Mouse (Mus musculus): ENCODE results near the gene C5ar1. TPM values are rescaled to one million over a fixed set of nuclear protein-coding genes. Genes with fewer than 3 reads are reported as not detected.

C5ar1 gene
- total and polyA plus RNA-seq, 2 experiments from 2014 or later: 1.4 TPM

- no peak for ATAC-seq (ENCODE audit: low FRiP score)
Measured at GRCm38 (mm10) chr7:16245958-16246357, 13.4 kb downstream of the C5ar1 start.

GRCm38 (mm10) chr7:16244067-16244466 lies 15.3 kb downstream of the C5ar1 start, which contains the start of gene C5ar2:
C5ar2 (minus strand) TSS chr7:16244154.
- no peak within 1 kb of the TSS for H3K9ac ChIP-seq (replicated peaks; ENCODE audit: low read length, poor library complexity, severe bottlenecking)
- H3K27ac ChIP-seq (ENCODE audit: low read depth, low read length): no peak within 1 kb of the TSS
- no peak for ATAC-seq (ENCODE audit: low FRiP score)
- no peak within 1 kb of the TSS for H3K4me2 ChIP-seq (ENCODE audit: low read depth, low read length, poor library complexity, severe bottlenecking)
- H3K9me3 ChIP-seq (ENCODE audit: low read length): no peaks in the 10 kb centered on the region
- no peaks in the 10 kb centered on the region for H3K36me3 ChIP-seq (ENCODE audit: insufficient read depth, low read length)
- H3K4me1 ChIP-seq (ENCODE audit: insufficient read depth, low read length): no peaks in the 10 kb centered on the region
- no peaks in the 10 kb centered on the region for H3K27me3 ChIP-seq (ENCODE audit: insufficient read depth, low read length)
- H3K4me3 ChIP-seq (ENCODE audit: low read depth, low read length): no peak within 1 kb of the TSS
- TF ChIP-seq CTCF (IDR thresholded peaks at IDR 0.05): no peak
- WGBS: 73% methylated on average over 5 of the region's 5 CpGs
- no peak for DNase-seq (ENCODE audit: low spot score)

More at GRCm38 (mm10) chr7:16245958-16246357, 13.4 kb downstream of the C5ar1 start:
- H3K4me2 ChIP-seq (ENCODE audit: low read depth, low read length, poor library complexity, severe bottlenecking): no peak overlapping the region
- no peak overlapping the region for H3K4me3 ChIP-seq (ENCODE audit: low read depth, low read length)
- WGBS: 45% methylated on average over 1 of the region's 4 CpGs
- TF ChIP-seq CTCF (IDR thresholded peaks at IDR 0.05): no peak
- H3K27me3 ChIP-seq (ENCODE audit: insufficient read depth, low read length): no peaks in the 10 kb centered on the region
- H3K27ac ChIP-seq (ENCODE audit: low read depth, low read length): no peak overlapping the region
- H3K36me3 ChIP-seq (ENCODE audit: insufficient read depth, low read length): no peaks in the 10 kb centered on the region
- DNase-seq (ENCODE audit: low spot score): no peak
- no peaks in the 10 kb centered on the region for H3K4me1 ChIP-seq (ENCODE audit: insufficient read depth, low read length)
- H3K9ac ChIP-seq (replicated peaks; ENCODE audit: low read length, poor library complexity, severe bottlenecking): no peak overlapping the region
- H3K9me3 ChIP-seq (ENCODE audit: low read length): no peaks in the 10 kb centered on the region

DNA sequence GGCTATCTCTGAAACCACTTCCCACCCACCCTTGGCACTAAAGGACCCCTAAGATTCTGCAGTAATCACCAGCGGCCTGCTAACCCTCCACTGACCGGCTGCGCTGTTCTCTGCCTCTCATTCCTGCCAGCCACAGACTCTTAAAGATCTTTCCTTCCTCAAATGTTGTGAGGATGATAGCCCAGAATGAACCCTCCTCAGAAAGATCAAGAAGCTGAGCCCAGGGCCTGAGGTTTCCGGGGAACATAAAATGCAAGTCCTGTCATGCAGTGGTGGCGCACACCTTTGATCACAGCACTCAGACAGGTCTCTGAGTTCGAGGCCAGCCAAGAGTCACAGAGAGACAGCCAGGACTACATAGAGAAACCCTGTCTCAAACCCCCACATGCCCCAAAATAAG lies 17.1 kb downstream of the C5ar1 start:
- DNase-seq (ENCODE audit: low spot score) (no peak), ATAC-seq (ENCODE audit: low FRiP score) (no peak)
- Histone ChIP-seq H3K4me2 (ENCODE audit: low read depth, low read length, poor library complexity, severe bottlenecking) (no peak overlapping the region), H3K9ac (replicated peaks; ENCODE audit: low read length, poor library complexity, severe bottlenecking) (no peak overlapping the region), H3K27ac (ENCODE audit: low read depth, low read length) (no peak overlapping the region), H3K4me3 (ENCODE audit: low read depth, low read length) (no peak overlapping the region), H3K36me3 (ENCODE audit: insufficient read depth, low read length) (no peaks in the 10 kb centered on the region), H3K27me3 (ENCODE audit: insufficient read depth, low read length) (no peaks in the 10 kb centered on the region), H3K9me3 (ENCODE audit: low read length) (no peaks in the 10 kb centered on the region), H3K4me1 (ENCODE audit: insufficient read depth, low read length) (no peaks in the 10 kb centered on the region)
- 83% methylated on average over 6 of the region's 6 CpGs for whole genome bisulfite sequencing
- TF ChIP-seq CTCF (IDR thresholded peaks at IDR 0.05): no peak

GRCm38 (mm10) chr7:16241787-16242186 lies 17.6 kb downstream of the C5ar1 start:
- no peaks in the 10 kb centered on the region for H3K4me1 ChIP-seq (ENCODE audit: insufficient read depth, low read length)
- H3K36me3 ChIP-seq (ENCODE audit: insufficient read depth, low read length): no peaks in the 10 kb centered on the region
- no peaks in the 10 kb centered on the region for H3K9me3 ChIP-seq (ENCODE audit: low read length)
- no peaks in the 10 kb centered on the region for H3K27me3 ChIP-seq (ENCODE audit: insufficient read depth, low read length)
- TF ChIP-seq CTCF (IDR thresholded peaks at IDR 0.05): no peak; the same call in 1 of the 2 replicates
- no peak overlapping the region for H3K27ac ChIP-seq (ENCODE audit: low read depth, low read length)
- H3K4me2 ChIP-seq (ENCODE audit: low read depth, low read length, poor library complexity, severe bottlenecking): no peak overlapping the region
- H3K4me3 ChIP-seq (ENCODE audit: low read depth, low read length): no peak overlapping the region
- 63% methylated on average over 11 of the region's 11 CpGs for WGBS
- DNase-seq (ENCODE audit: low spot score) (no peak), ATAC-seq (ENCODE audit: low FRiP score) (no peak)
- no peak overlapping the region for H3K9ac ChIP-seq (replicated peaks; ENCODE audit: low read length, poor library complexity, severe bottlenecking)

DNA sequence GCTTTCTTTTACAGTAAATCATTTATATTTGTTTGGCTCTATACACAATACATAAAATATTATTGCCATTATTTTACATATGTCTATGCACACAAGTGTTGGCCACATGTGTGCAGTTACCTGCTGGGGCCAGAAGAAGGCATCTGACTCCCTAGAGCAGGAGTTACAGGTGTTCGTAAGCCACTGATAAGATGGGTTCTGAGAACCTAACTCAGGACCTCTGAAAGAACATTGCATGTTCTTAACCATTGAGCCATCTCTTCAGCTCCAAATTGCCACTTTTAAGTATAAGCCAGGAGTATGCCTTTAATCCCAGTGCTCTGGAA lies 18.4 kb downstream of the C5ar1 start:
- WGBS: 95% methylated on average over 1 of the region's 1 CpGs
- Histone ChIP-seq H3K4me2 (ENCODE audit: low read depth, low read length, poor library complexity, severe bottlenecking) (no peak overlapping the region), H3K9me3 (ENCODE audit: low read length) (no peaks in the 10 kb centered on the region), H3K4me3 (ENCODE audit: low read depth, low read length) (no peak overlapping the region), H3K36me3 (ENCODE audit: insufficient read depth, low read length) (no peaks in the 10 kb centered on the region), H3K27ac (ENCODE audit: low read depth, low read length) (no peak overlapping the region), H3K9ac (replicated peaks; ENCODE audit: low read length, poor library complexity, severe bottlenecking) (no peak overlapping the region), H3K4me1 (ENCODE audit: insufficient read depth, low read length) (no peaks in the 10 kb centered on the region), H3K27me3 (ENCODE audit: insufficient read depth, low read length) (no peaks in the 10 kb centered on the region)
- TF ChIP-seq CTCF (IDR thresholded peaks at IDR 0.05): no peak
- DNase-seq (ENCODE audit: low spot score) (no peak), ATAC-seq (ENCODE audit: low FRiP score) (no peak)

- H3K27me3 ChIP-seq (ENCODE audit: insufficient read depth, low read length): no peaks in the 10 kb centered on the region
- H3K27ac ChIP-seq (ENCODE audit: low read depth, low read length): no peak overlapping the region
- no peaks in the 10 kb centered on the region for H3K9me3 ChIP-seq (ENCODE audit: low read length)
- TF ChIP-seq CTCF (IDR thresholded peaks at IDR 0.05): no peak
- no peak for DNase-seq (ENCODE audit: low spot score)
- H3K9ac ChIP-seq (replicated peaks; ENCODE audit: low read length, poor library complexity, severe bottlenecking): no peak overlapping the region
- H3K4me1 ChIP-seq (ENCODE audit: insufficient read depth, low read length): no peaks in the 10 kb centered on the region
- ATAC-seq (ENCODE audit: low FRiP score): no peak
- H3K36me3 ChIP-seq (ENCODE audit: insufficient read depth, low read length): no peaks in the 10 kb centered on the region
- H3K4me3 ChIP-seq (ENCODE audit: low read depth, low read length): no peak overlapping the region
- H3K4me2 ChIP-seq (ENCODE audit: low read depth, low read length, poor library complexity, severe bottlenecking): no peak overlapping the region
- 85% methylated on average over 7 of the region's 7 CpGs for WGBS
Measured at GRCm38 (mm10) chr7:16240281-16240977, 18.9 kb downstream of the C5ar1 start.
